Mouse (Mus musculus): ENCODE data around the gene Pla2g2f. TPM values are rescaled to one million over a fixed set of nuclear protein-coding genes. Genes with fewer than 3 reads are reported as not detected.

Gene Pla2g2f
- polyA plus RNA-seq, 1 experiment: not detected

DNA sequence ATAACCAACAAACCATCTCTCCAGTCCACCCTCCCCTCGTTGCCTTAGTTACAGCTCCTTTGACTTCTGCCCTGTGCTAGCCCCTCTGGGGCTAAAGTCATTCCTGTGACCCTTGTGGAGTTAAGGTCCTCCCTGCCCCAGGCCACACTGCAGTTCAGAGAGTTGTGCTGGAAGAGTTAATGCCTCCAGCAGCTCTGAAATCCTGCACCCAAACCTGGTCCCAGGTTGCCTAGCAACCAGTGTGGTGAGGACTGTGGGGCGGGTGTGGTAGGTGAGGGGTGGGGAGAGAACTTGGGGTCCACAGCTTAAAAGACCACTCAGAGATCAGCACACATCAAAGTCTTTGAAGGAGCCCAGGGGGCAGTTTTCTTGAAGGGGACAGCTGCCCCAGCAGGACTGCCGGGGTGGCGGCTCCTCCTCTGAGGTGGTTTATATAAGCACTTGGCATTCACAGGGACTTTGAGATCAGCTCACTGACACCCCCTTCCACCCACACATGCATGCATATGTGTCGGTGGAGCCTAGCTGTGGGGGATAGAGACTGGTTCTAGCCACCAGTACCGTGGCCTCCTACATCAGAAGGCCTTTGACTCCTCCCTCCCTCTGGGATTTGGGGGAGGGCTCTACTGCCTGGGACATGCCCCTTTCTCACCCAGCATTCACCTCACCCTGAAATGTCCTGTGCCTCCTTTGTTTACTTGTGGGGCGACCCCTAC is 18.1 kb downstream of the Pla2g2f start:
- H3K79me2 ChIP-seq (ENCODE audit: control insufficient read depth, insufficient read depth): no peaks in the 10 kb centered on the region
- no peak overlapping the region for H3K4me2 ChIP-seq (ENCODE audit: low read depth)
- no peak overlapping the region for H3K4me3 ChIP-seq
- TF ChIP-seq REST (IDR thresholded peaks at IDR 0.05; ENCODE audit: insufficient read depth, insufficient read length) (no peak), POLR2A (IDR thresholded peaks at IDR 0.05; ENCODE audit: insufficient read length, low read depth) (no peak), POLR2AphosphoS2 (IDR thresholded peaks at IDR 0.05; ENCODE audit: insufficient read length, low read depth) (no peak), MYOG (IDR thresholded peaks at IDR 0.05; ENCODE audit: control insufficient read depth in 1 of 3, insufficient read depth in 1 of 3, insufficient read length in 2 of 3, low read depth in 2 of 3) (no peak), SRF (IDR thresholded peaks at IDR 0.05; ENCODE audit: control insufficient read depth, insufficient read length, low read depth) (no peak), TCF12 (IDR thresholded peaks at IDR 0.05; ENCODE audit: insufficient read depth, poor library complexity, severe bottlenecking) (no peak), USF1 (IDR thresholded peaks at IDR 0.05; ENCODE audit: low read depth) (no peak), MYOD1 (IDR thresholded peaks at IDR 0.05; ENCODE audit: control insufficient read depth in 1 of 3, insufficient read length in 2 of 3, low read depth in 2 of 3) (no peak), TCF3 (IDR thresholded peaks at IDR 0.05; ENCODE audit: insufficient read length, low read depth) (no peak), E2F4 (IDR thresholded peaks at IDR 0.05; ENCODE audit: insufficient read depth) (no peak), CEBPB (IDR thresholded peaks at IDR 0.05; ENCODE audit: insufficient read depth, poor library complexity, severe bottlenecking) (no peak), MAX (IDR thresholded peaks at IDR 0.05; ENCODE audit: low read depth) (no peak)
- peaks cover 55% of the 10 kb centered on the region for H3K27me3 ChIP-seq (ENCODE audit: control insufficient read depth, insufficient read depth, insufficient read length)
- H3K36me3 ChIP-seq (ENCODE audit: control insufficient read depth, insufficient read depth): no peaks in the 10 kb centered on the region
- H3ac ChIP-seq (ENCODE audit: control insufficient read depth, insufficient read length): no peak overlapping the region

DNA sequence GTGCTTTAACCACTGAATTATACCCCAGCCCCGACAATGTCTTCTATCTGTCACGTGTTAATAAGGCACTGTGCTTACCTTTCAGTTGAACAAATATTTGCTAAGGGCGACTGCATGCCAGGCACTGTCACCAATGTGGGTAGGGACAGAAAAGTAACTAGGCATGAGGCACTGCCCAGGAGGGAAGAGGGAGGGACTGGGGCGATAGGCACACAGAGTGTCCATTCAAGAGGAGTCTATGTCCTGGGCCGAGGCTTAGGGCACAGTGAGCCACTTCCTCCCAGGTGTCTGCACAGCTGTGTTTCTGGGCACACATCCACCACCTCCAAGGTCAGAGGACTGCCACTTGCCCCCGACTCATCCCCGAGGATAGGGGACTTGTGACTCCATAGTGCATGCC is 20.4 kb downstream of the Pla2g2f start, which contains the start of gene Ubxn10:
Gene Ubxn10 (minus strand): TSS at position 137 of the 400 bp plus-strand sequence.
- H3ac ChIP-seq (ENCODE audit: control insufficient read depth, insufficient read length): no peak within 1 kb of the TSS
- peaks cover 43% of the 10 kb centered on the region for H3K27me3 ChIP-seq (ENCODE audit: control insufficient read depth, insufficient read depth, insufficient read length)
- H3K36me3 ChIP-seq (ENCODE audit: control insufficient read depth, insufficient read depth): no peaks in the 10 kb centered on the region
- H3K79me2 ChIP-seq (ENCODE audit: control insufficient read depth, insufficient read depth): no peaks in the 10 kb centered on the region
- TF ChIP-seq CEBPB (IDR thresholded peaks at IDR 0.05; ENCODE audit: insufficient read depth, poor library complexity, severe bottlenecking) (no peak), USF1 (IDR thresholded peaks at IDR 0.05; ENCODE audit: low read depth) (no peak), POLR2A (IDR thresholded peaks at IDR 0.05; ENCODE audit: insufficient read length, low read depth) (no peak), TCF3 (IDR thresholded peaks at IDR 0.05; ENCODE audit: insufficient read length, low read depth) (no peak), MYOD1 (IDR thresholded peaks at IDR 0.05; ENCODE audit: control insufficient read depth in 1 of 3, insufficient read length in 2 of 3, low read depth in 2 of 3) (no peak), E2F4 (IDR thresholded peaks at IDR 0.05; ENCODE audit: insufficient read depth) (no peak), MAX (IDR thresholded peaks at IDR 0.05; ENCODE audit: low read depth) (no peak), TCF12 (IDR thresholded peaks at IDR 0.05; ENCODE audit: insufficient read depth, poor library complexity, severe bottlenecking) (no peak), REST (IDR thresholded peaks at IDR 0.05; ENCODE audit: insufficient read depth, insufficient read length) (no peak), MYOG (IDR thresholded peaks at IDR 0.05; ENCODE audit: control insufficient read depth in 1 of 3, insufficient read depth in 1 of 3, insufficient read length in 2 of 3, low read depth in 2 of 3) (no peak), SRF (IDR thresholded peaks at IDR 0.05; ENCODE audit: control insufficient read depth, insufficient read length, low read depth) (no peak), POLR2AphosphoS2 (IDR thresholded peaks at IDR 0.05; ENCODE audit: insufficient read length, low read depth) (no peak)
- H3K4me3 ChIP-seq: no peak within 1 kb of the TSS
- H3K4me2 ChIP-seq (ENCODE audit: low read depth): no peak within 1 kb of the TSS

DNA sequence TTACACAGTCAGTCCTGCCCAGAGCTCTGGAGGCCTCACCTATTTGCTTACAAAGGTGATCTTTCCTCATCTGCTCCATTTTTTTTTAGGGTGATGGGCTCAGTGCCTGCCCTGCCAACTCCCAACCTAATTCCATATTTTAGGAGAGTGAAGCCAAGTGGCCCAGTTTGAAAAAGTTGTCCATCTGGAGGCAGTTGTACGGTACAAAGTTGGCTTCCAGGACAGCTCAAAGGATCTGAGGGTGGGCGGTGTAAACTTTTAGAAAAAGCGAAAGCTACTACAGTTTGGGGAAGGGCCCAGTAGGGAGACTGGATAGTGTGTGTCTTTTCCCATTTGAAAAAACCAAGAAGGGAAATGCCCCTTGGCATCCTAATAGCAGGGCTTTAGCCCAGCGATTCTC is 22.6 kb downstream of the Pla2g2f start:
- Histone ChIP-seq H3ac (ENCODE audit: control insufficient read depth, insufficient read length) (no peak overlapping the region), H3K4me3 (no peak overlapping the region), H3K27me3 (ENCODE audit: control insufficient read depth, insufficient read depth, insufficient read length) (peaks cover 46% of the 10 kb centered on the region), H3K79me2 (ENCODE audit: control insufficient read depth, insufficient read depth) (no peaks in the 10 kb centered on the region), H3K36me3 (ENCODE audit: control insufficient read depth, insufficient read depth) (no peaks in the 10 kb centered on the region), H3K4me2 (ENCODE audit: low read depth) (no peak overlapping the region)
- TF ChIP-seq CEBPB (IDR thresholded peaks at IDR 0.05; ENCODE audit: insufficient read depth, poor library complexity, severe bottlenecking) (no peak), POLR2A (IDR thresholded peaks at IDR 0.05; ENCODE audit: insufficient read length, low read depth) (no peak), MYOD1 (IDR thresholded peaks at IDR 0.05; ENCODE audit: control insufficient read depth in 1 of 3, insufficient read length in 2 of 3, low read depth in 2 of 3) (no peak), REST (IDR thresholded peaks at IDR 0.05; ENCODE audit: insufficient read depth, insufficient read length) (no peak)

DNA sequence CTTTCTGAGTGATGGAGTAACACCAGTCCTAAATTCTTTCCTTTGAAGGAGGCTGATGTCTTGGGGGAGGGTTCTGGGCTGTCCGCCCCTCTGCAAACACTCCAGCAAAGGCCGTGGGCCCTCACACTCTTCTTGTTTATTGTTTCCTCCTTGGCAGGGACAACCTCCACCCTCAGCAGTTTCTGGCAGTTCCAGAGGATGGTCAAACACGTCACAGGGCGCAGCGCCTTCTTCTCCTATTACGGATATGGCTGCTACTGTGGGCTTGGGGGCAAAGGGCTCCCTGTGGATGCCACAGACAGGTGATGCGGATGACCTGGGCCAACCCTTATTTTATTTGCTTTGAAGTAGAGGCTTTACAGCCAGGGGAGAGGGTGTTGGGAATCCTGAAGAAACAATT is 23.3 kb downstream of the Pla2g2f start:
- TF ChIP-seq MAX (IDR thresholded peaks at IDR 0.05; ENCODE audit: low read depth): no peak
- TF ChIP-seq USF1 (IDR thresholded peaks at IDR 0.05; ENCODE audit: low read depth): no peak
- no peak for TF ChIP-seq MYOG (IDR thresholded peaks at IDR 0.05; ENCODE audit: control insufficient read depth in 1 of 3, insufficient read depth in 1 of 3, insufficient read length in 2 of 3, low read depth in 2 of 3)
- no peak for TF ChIP-seq SRF (IDR thresholded peaks at IDR 0.05; ENCODE audit: control insufficient read depth, insufficient read length, low read depth)
- TF ChIP-seq POLR2AphosphoS2 (IDR thresholded peaks at IDR 0.05; ENCODE audit: insufficient read length, low read depth): no peak
- TF ChIP-seq TCF12 (IDR thresholded peaks at IDR 0.05; ENCODE audit: insufficient read depth, poor library complexity, severe bottlenecking): no peak
- TF ChIP-seq POLR2A (IDR thresholded peaks at IDR 0.05; ENCODE audit: insufficient read length, low read depth): no peak
- no peak for TF ChIP-seq E2F4 (IDR thresholded peaks at IDR 0.05; ENCODE audit: insufficient read depth)
- TF ChIP-seq REST (IDR thresholded peaks at IDR 0.05; ENCODE audit: insufficient read depth, insufficient read length): no peak
- no peak for TF ChIP-seq MYOD1 (IDR thresholded peaks at IDR 0.05; ENCODE audit: control insufficient read depth in 1 of 3, insufficient read length in 2 of 3, low read depth in 2 of 3)
- no peak for TF ChIP-seq CEBPB (IDR thresholded peaks at IDR 0.05; ENCODE audit: insufficient read depth, poor library complexity, severe bottlenecking)
- no peak for TF ChIP-seq TCF3 (IDR thresholded peaks at IDR 0.05; ENCODE audit: insufficient read length, low read depth)
- Histone ChIP-seq H3K27me3 (ENCODE audit: control insufficient read depth, insufficient read depth, insufficient read length) (peaks cover 41% of the 10 kb centered on the region), H3K4me3 (no peak overlapping the region), H3ac (ENCODE audit: control insufficient read depth, insufficient read length) (no peak overlapping the region), H3K4me2 (ENCODE audit: low read depth) (no peak overlapping the region), H3K36me3 (ENCODE audit: control insufficient read depth, insufficient read depth) (no peaks in the 10 kb centered on the region), H3K79me2 (ENCODE audit: control insufficient read depth, insufficient read depth) (no peaks in the 10 kb centered on the region)
